Mouse (Mus musculus): ENCODE measurements around the gene Tango2.

The Tango2 gene

GRCm38 (mm10) chr16:18373632-18374031 lies 25.7 kb upstream of the Tango2 start:
- Histone ChIP-seq H3K36me3 (ENCODE audit: control insufficient read depth, insufficient read depth, low read length, poor library complexity, severe bottlenecking) (no peaks in the 10 kb centered on the region), H3K27me3 (ENCODE audit: control insufficient read depth, insufficient read depth, low read length, poor library complexity, severe bottlenecking) (no peaks in the 10 kb centered on the region)
- no peak for DNase-seq (ENCODE audit: low read depth, low spot score)

- DNase-seq (ENCODE audit: low read depth, low spot score), result no peak
- no peaks in the 10 kb centered on the region; the same call in 1 of the 2 replicates for H3K27me3 ChIP-seq (ENCODE audit: control insufficient read depth, insufficient read depth, low read length, poor library complexity, severe bottlenecking)
- no peaks in the 10 kb centered on the region for H3K36me3 ChIP-seq (ENCODE audit: control insufficient read depth, insufficient read depth, low read length, poor library complexity, severe bottlenecking)
Measured at GRCm38 (mm10) chr16:18370197-18370596, 22.3 kb upstream of the Tango2 start.

GRCm38 (mm10) chr16:18366849-18367248 lies 18.9 kb upstream of the Tango2 start:
- no peak for DNase-seq (ENCODE audit: low read depth, low spot score)

GRCm38 (mm10) chr16:18362948-18363347 lies 15.0 kb upstream of the Tango2 start:
- H3K27me3 ChIP-seq (ENCODE audit: control insufficient read depth, insufficient read depth, low read length, poor library complexity, severe bottlenecking), result no peaks in the 10 kb centered on the region; the same call in none of the 2 replicates
- no peaks in the 10 kb centered on the region for H3K36me3 ChIP-seq (ENCODE audit: control insufficient read depth, insufficient read depth, low read length, poor library complexity, severe bottlenecking)
- no peak for DNase-seq (ENCODE audit: low read depth, low spot score)

More at GRCm38 (mm10) chr16:18366849-18367248, 18.9 kb upstream of the Tango2 start:
- H3K36me3 ChIP-seq (ENCODE audit: control insufficient read depth, insufficient read depth, low read length, poor library complexity, severe bottlenecking), result no peaks in the 10 kb centered on the region
- no peaks in the 10 kb centered on the region; the same call in none of the 2 replicates for H3K27me3 ChIP-seq (ENCODE audit: control insufficient read depth, insufficient read depth, low read length, poor library complexity, severe bottlenecking)

- no peak for DNase-seq (ENCODE audit: low read depth, low spot score)
- H3K36me3 ChIP-seq (ENCODE audit: control insufficient read depth, insufficient read depth, low read length, poor library complexity, severe bottlenecking), result no peaks in the 10 kb centered on the region
- H3K27me3 ChIP-seq (ENCODE audit: control insufficient read depth, insufficient read depth, low read length, poor library complexity, severe bottlenecking), result no peaks in the 10 kb centered on the region; the same call in 1 of the 2 replicates
Measured at GRCm38 (mm10) chr16:18360151-18360805, 12.4 kb upstream of the Tango2 start.

GRCm38 (mm10) chr16:18357977-18358376 lies 10.1 kb upstream of the Tango2 start:
- DNase-seq (ENCODE audit: low read depth, low spot score), result no peak
- Histone ChIP-seq H3K27me3 (ENCODE audit: control insufficient read depth, insufficient read depth, low read length, poor library complexity, severe bottlenecking) (no peaks in the 10 kb centered on the region), H3K36me3 (ENCODE audit: control insufficient read depth, insufficient read depth, low read length, poor library complexity, severe bottlenecking) (no peaks in the 10 kb centered on the region)

GRCm38 (mm10) chr16:18356961-18357360 lies 9.1 kb upstream of the Tango2 start:
- H3K36me3 ChIP-seq (ENCODE audit: control insufficient read depth, insufficient read depth, low read length, poor library complexity, severe bottlenecking), result no peaks in the 10 kb centered on the region
- H3K27me3 ChIP-seq (ENCODE audit: control insufficient read depth, insufficient read depth, low read length, poor library complexity, severe bottlenecking), result no peaks in the 10 kb centered on the region
- DNase-seq (ENCODE audit: low read depth, low spot score), result no peak

GRCm38 (mm10) chr16:18353106-18353505 lies 5.2 kb upstream of the Tango2 start:
- no peaks in the 10 kb centered on the region for H3K36me3 ChIP-seq (ENCODE audit: control insufficient read depth, insufficient read depth, low read length, poor library complexity, severe bottlenecking)
- no peaks in the 10 kb centered on the region for H3K27me3 ChIP-seq (ENCODE audit: control insufficient read depth, insufficient read depth, low read length, poor library complexity, severe bottlenecking)
- no peak for DNase-seq (ENCODE audit: low read depth, low spot score)

- DNase-seq (ENCODE audit: low read depth, low spot score), result peak; percentile 35
- H3K36me3 ChIP-seq (ENCODE audit: control insufficient read depth, insufficient read depth, low read length, poor library complexity, severe bottlenecking), result no peaks in the 10 kb centered on the region
- no peaks in the 10 kb centered on the region for H3K27me3 ChIP-seq (ENCODE audit: control insufficient read depth, insufficient read depth, low read length, poor library complexity, severe bottlenecking)
Measured at GRCm38 (mm10) chr16:18351313-18352055, 3.6 kb upstream of the Tango2 start.

- DNase-seq (ENCODE audit: low read depth, low spot score), result no peak
- H3K27me3 ChIP-seq (ENCODE audit: control insufficient read depth, insufficient read depth, low read length, poor library complexity, severe bottlenecking), result no peaks in the 10 kb centered on the region
- no peaks in the 10 kb centered on the region for H3K36me3 ChIP-seq (ENCODE audit: control insufficient read depth, insufficient read depth, low read length, poor library complexity, severe bottlenecking)
Measured at GRCm38 (mm10) chr16:18349761-18350325, 1.9 kb upstream of the Tango2 start.

- Histone ChIP-seq H3K27me3 (ENCODE audit: control insufficient read depth, insufficient read depth, low read length, poor library complexity, severe bottlenecking) (no peaks in the 10 kb centered on the region), H3K36me3 (ENCODE audit: control insufficient read depth, insufficient read depth, low read length, poor library complexity, severe bottlenecking) (no peaks in the 10 kb centered on the region)
- DNase-seq (ENCODE audit: low read depth, low spot score), result peak; percentile 42
Measured at GRCm38 (mm10) chr16:18348601-18349175, 785 bp upstream of the Tango2 start.

GRCm38 (mm10) chr16:18345243-18345642 lies 2.7 kb downstream of the Tango2 start:
- H3K36me3 ChIP-seq (ENCODE audit: control insufficient read depth, insufficient read depth, low read length, poor library complexity, severe bottlenecking), result no peaks in the 10 kb centered on the region
- DNase-seq (ENCODE audit: low read depth, low spot score), result peak; percentile 86
- H3K27me3 ChIP-seq (ENCODE audit: control insufficient read depth, insufficient read depth, low read length, poor library complexity, severe bottlenecking), result no peaks in the 10 kb centered on the region

- no peaks in the 10 kb centered on the region for H3K27me3 ChIP-seq (ENCODE audit: control insufficient read depth, insufficient read depth, low read length, poor library complexity, severe bottlenecking)
- peak; percentile 95 for DNase-seq (ENCODE audit: low read depth, low spot score)
- no peaks in the 10 kb centered on the region for H3K36me3 ChIP-seq (ENCODE audit: control insufficient read depth, insufficient read depth, low read length, poor library complexity, severe bottlenecking)
Measured at GRCm38 (mm10) chr16:18343778-18344177, 4.1 kb downstream of the Tango2 start.

GRCm38 (mm10) chr16:18342650-18343570 lies 5.0 kb downstream of the Tango2 start:
- Histone ChIP-seq H3K36me3 (ENCODE audit: control insufficient read depth, insufficient read depth, low read length, poor library complexity, severe bottlenecking) (no peaks in the 10 kb centered on the region), H3K27me3 (ENCODE audit: control insufficient read depth, insufficient read depth, low read length, poor library complexity, severe bottlenecking) (no peaks in the 10 kb centered on the region)
- peak; percentile 11 for DNase-seq (ENCODE audit: low read depth, low spot score)

All from splenic B cell, adult 2 months (primary cell).